Mouse (Mus musculus) G1E (cell line): ENCODE data around the gene Brd3. TPM values are rescaled to one million over a fixed set of nuclear protein-coding genes. Genes with fewer than 3 reads are reported as not detected.

ENCODE experiments used
- ATAC-seq: 2 replicates; pipeline ENCODE4 v1.8.0; 2016; ENCODE audit warnings: mild to moderate bottlenecking; ENCODE audit not compliant: insufficient number of reproducible peaks, poor library complexity, low FRiP score, severe bottlenecking; ENCODE audit errors: extremely low read depth
- DNase-seq: peaks from one replicate; pipeline ENCODE4 v3.0.0; 2012; ENCODE audit warnings: low spot score
- H3K27me3 ChIP-seq: 2 replicates; pipeline ENCODE4 v1.6.1; 2012; ENCODE audit warnings: mild to moderate bottlenecking, low read length, inconsistent platforms; ENCODE audit not compliant: insufficient read depth
- H3K36me3 ChIP-seq: replicated peaks from 2 replicates; pipeline ENCODE3; 2012; ENCODE audit warnings: mild to moderate bottlenecking, inconsistent platforms
- H3K4me1 ChIP-seq: 2 replicates; pipeline ENCODE4 v1.6.1; 2012; ENCODE audit warnings: low read depth, low read length, inconsistent platforms, mixed read lengths; ENCODE audit not compliant: insufficient read depth
- H3K4me3 ChIP-seq: 2 replicates; pipeline ENCODE4 v1.5.1; 2012; ENCODE audit warnings: low read depth, mild to moderate bottlenecking, inconsistent platforms, low read length, moderate library complexity, mixed read lengths
- H3K9me3 ChIP-seq: replicated peaks from 2 replicates; pipeline ENCODE4 v1.6.1; 2012; ENCODE audit warnings: inconsistent platforms
- CTCF ChIP-seq: IDR thresholded peaks from 2 replicates; pipeline ENCODE4 v1.5.1; 2012; ENCODE audit warnings: low read depth, low read length, inconsistent platforms, mixed read lengths
- GATA1 ChIP-seq: IDR thresholded peaks from 2 replicates; pipeline ENCODE4 v1.6.1; 2012; ENCODE audit warnings: borderline replicate concordance, low read length, inconsistent platforms, mixed read lengths
- GATA2 ChIP-seq: IDR thresholded peaks from 2 replicates; pipeline ENCODE4 v1.6.1; 2012; ENCODE audit warnings: low read depth, low read length, inconsistent platforms, borderline replicate concordance
- POLR2AphosphoS5 ChIP-seq: IDR thresholded peaks from 2 replicates; pipeline ENCODE4 v1.6.1; 2012; ENCODE audit warnings: low read depth, low read length, inconsistent platforms; ENCODE audit not compliant: insufficient replicate concordance
- TAL1 ChIP-seq: conservative IDR thresholded peaks from 2 replicates; pipeline ENCODE4 v1.6.1; 2012; ENCODE audit warnings: low read depth, low read length, inconsistent platforms, mixed read lengths
- polyA plus RNA-seq: library from polyadenylated mRNA; stranded (reverse); fragments of >175 nt; gene quantifications from 2 replicates; pipeline ENCODE4 v1.2.3, GENCODE M21; 2012
- total RNA-seq, 2 experiments: library from RNA; stranded (forward) in 1 of 2; stranded (reverse) in 1 of 2; fragments of 200-1000 nt in 1 of 2; fragments of >200 nt in 1 of 2; fragmentation: Nextera tagmentation in 1 of 2; gene quantifications; 2 replicates each; pipeline ENCODE4 v1.2.3; 2014 to 2017

The Brd3 gene
- total and polyA plus RNA-seq, 3 experiments = 17.5 to 124 (median 75.2) TPM

GRCm38 (mm10) chr2:27396656-27397440, 110.6 kb downstream of the Brd3 start:
- Histone ChIP-seq H3K4me3 (no peak overlapping the region), H3K36me3 (no peaks in the 10 kb centered on the region), H3K27me3 (peaks cover 12% of the 10 kb centered on the region), H3K4me1 (no peaks in the 10 kb centered on the region), H3K9me3 (peaks cover 13% of the 10 kb centered on the region)
- no peak for ATAC-seq
- TF ChIP-seq POLR2AphosphoS5 (no peak), GATA1 (no peak), TAL1 (no peak), CTCF (no peak), GATA2 (no peak)
- no peak for DNase-seq

Other genes starting within 250 kb of the Brd3 start
- gene Vav2, start 80.6 kb downstream of the Brd3 start, total RNA-seq (2014; fragmentation: Nextera tagmentation) = 3.5 and 5.1 TPM in 2 replicates
- 6.8 and 6.9 TPM in 2 replicates for gene Vav2, start 80.6 kb downstream of the Brd3 start, total RNA-seq (2017)
- 7.2 and 7.5 TPM in 2 replicates for gene Vav2, start 80.6 kb downstream of the Brd3 start, polyA plus RNA-seq
- gene Brd3os, start 65.3 kb downstream of the Brd3 start, total RNA-seq (2014; fragmentation: Nextera tagmentation) = 0.68 and 1.5 TPM in 2 replicates
- gene Brd3os, start 65.3 kb downstream of the Brd3 start, total RNA-seq (2017) = 0.55 and 1.3 TPM in 2 replicates
- 0.78 and 1.5 TPM in 2 replicates for gene Brd3os, start 65.3 kb downstream of the Brd3 start, polyA plus RNA-seq
- 29.4 and 35.2 TPM in 2 replicates for gene Wdr5, start 7.5 kb upstream of the Brd3 start, total RNA-seq (2014; fragmentation: Nextera tagmentation)
- gene Wdr5, start 7.5 kb upstream of the Brd3 start, total RNA-seq (2017) = 58.6 and 62.5 TPM in 2 replicates
- 107 and 131 TPM in 2 replicates for gene Wdr5, start 7.5 kb upstream of the Brd3 start, polyA plus RNA-seq
- gene Rxra, start 168.8 kb upstream of the Brd3 start, total RNA-seq (2014; fragmentation: Nextera tagmentation) = not detected in 2 replicates
- 0.05 and 0.06 TPM in 2 replicates for gene Rxra, start 168.8 kb upstream of the Brd3 start, total RNA-seq (2017)
- gene Rxra, start 168.8 kb upstream of the Brd3 start, polyA plus RNA-seq = 0.03 TPM in 1 of 2 replicates, not detected in the other